Mouse (Mus musculus) kidney, adult 11 months (tissue): ENCODE data around the gene Htatsf1.

Experiments
- DNase-seq: peaks from one replicate; pipeline ENCODE4 v3.0.0; 2022

The Htatsf1 gene

GRCm38 (mm10) chrX:57053174-57053992, at the start of gene Htatsf1:
TSS of gene Htatsf1 (plus strand) at chrX:57053583.
- DNase-seq = peak; percentile 78

DNA sequence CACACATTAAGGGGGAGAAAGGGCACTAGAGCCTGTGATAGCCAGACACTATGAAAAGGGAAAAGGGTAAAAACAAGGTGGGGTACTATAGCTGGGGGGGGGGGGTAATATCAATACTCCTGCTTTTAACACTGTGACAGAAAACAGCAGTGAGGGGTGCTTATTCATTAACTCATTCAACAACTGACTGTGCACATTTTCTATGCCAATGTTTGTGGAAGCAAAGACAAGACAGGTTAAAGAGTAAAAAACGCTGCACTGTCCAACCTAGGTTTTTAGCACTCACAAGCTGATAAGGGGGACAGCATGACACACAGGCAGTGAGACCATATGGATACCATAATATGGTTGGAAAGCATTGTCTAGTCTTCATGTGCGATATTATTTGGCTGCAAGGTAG, 40.5 kb upstream of the Htatsf1 start:
- DNase-seq = peak; percentile 2

- no peak for DNase-seq
Observed at GRCm38 (mm10) chrX:57042774-57043173, 10.6 kb upstream of the Htatsf1 start, which contains the start of gene Brs3. TSS of gene Brs3 (plus strand) at chrX:57043074.

- no peak for DNase-seq
Observed at GRCm38 (mm10) chrX:57043869-57044268, 9.5 kb upstream of the Htatsf1 start.

DNA sequence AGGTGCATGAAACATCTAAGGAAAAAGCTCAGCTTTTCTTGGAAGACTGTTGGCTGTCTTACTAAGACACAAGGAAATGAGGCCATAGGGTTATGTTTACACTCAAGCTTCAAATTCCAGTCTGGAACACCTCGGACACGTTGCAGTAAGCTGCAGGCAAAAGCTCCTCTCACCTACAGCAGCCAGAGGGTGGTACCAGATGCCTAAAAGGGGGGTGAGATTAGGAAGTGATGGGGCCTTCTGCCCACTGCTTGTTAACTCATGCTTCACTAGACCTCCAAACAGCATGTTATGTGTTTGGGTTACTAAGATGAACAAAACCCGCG, 572 bp upstream of the Htatsf1 start:
- DNase-seq = no peak

- DNase-seq = no peak
Observed at GRCm38 (mm10) chrX:57053993-57054385, 606 bp downstream of the Htatsf1 start.

- no peak for DNase-seq
Observed at GRCm38 (mm10) chrX:57081496-57081895, 28.1 kb downstream of the Htatsf1 start.

- no peak for DNase-seq
Observed at GRCm38 (mm10) chrX:57087806-57088205, 34.4 kb downstream of the Htatsf1 start, which contains the start of gene Vgll1. TSS of gene Vgll1 (plus strand) at chrX:57088106.

DNA sequence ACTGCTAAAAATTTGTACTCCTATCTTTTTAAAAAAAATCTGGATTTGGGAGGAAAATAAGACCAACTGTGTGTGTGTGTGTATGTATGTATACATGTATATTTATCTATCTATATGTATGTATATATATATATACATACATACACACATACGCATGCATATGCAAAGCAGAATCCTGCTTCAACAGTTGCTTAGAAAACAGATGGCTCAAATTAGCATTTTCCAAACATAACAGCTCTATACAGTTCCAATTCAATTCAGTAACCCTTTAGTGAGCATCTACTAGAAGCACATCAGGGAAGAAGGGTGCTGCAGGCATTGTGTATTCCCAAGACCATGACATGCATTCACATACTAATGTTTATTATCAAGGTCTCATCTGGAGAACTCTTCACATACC, 50.0 kb downstream of the Htatsf1 start:
- no peak for DNase-seq

DNA sequence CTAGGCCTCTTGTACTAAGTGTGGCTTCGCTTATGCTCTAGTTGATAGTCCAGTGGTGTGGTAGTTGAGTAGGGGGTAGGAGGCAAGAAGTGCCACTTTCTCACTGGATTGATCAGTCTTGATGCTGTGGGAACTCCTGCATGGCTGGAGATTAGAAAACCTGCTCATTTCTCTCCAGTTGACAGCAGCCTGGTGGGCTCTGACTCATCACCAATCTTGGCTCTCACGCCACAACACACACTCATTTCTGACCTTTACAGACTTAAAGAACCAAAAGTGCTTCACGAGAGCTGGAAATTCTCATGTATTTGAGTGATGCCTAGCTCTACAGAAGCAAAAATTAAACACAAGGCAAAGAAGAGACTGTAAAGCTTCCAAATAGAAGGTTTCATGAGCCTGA, 53.6 kb downstream of the Htatsf1 start:
- DNase-seq = no peak
